Mouse (Mus musculus): ENCODE results near the gene Gm6583. TPM values are rescaled to one million over a fixed set of nuclear protein-coding genes. Genes with fewer than 3 reads are reported as not detected.

Gm6583 gene
- polyA plus RNA-seq, 1 experiment: not detected

DNA sequence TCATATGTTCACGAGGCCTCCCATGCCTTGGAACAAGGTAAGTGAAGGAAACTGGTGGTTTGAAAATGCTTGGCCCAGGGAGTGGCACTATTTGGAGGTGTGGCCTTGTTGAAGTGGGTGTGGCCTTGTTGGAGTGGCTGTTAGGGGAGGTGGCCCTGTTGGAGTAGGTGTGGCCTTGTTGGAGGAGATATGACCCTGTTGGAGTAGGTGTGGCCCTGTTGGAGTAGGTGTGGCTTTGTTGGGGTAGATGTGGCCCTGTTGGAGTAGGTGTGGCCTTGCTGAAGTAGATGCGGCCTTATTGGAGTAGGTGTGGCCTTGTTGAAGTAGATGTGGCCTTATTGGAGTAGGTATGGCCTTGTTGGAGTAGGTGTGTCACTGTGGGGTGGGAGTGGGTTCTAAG is 30.1 kb upstream of the Gm6583 start:
- no peak overlapping the region for H3K4me3 ChIP-seq (ENCODE audit: insufficient read depth, low read length)
- no peak for TF ChIP-seq CTCF (IDR thresholded peaks at IDR 0.05; ENCODE audit: borderline replicate concordance, insufficient read depth, low read length)
- no peak for TF ChIP-seq POLR2A (IDR thresholded peaks at IDR 0.05; ENCODE audit: low read depth, low read length)
- no peaks in the 10 kb centered on the region for H3K4me1 ChIP-seq (ENCODE audit: control insufficient read depth, insufficient read depth, low read length)
- H3K27ac ChIP-seq (ENCODE audit: insufficient read depth, low read length): no peak overlapping the region

DNA sequence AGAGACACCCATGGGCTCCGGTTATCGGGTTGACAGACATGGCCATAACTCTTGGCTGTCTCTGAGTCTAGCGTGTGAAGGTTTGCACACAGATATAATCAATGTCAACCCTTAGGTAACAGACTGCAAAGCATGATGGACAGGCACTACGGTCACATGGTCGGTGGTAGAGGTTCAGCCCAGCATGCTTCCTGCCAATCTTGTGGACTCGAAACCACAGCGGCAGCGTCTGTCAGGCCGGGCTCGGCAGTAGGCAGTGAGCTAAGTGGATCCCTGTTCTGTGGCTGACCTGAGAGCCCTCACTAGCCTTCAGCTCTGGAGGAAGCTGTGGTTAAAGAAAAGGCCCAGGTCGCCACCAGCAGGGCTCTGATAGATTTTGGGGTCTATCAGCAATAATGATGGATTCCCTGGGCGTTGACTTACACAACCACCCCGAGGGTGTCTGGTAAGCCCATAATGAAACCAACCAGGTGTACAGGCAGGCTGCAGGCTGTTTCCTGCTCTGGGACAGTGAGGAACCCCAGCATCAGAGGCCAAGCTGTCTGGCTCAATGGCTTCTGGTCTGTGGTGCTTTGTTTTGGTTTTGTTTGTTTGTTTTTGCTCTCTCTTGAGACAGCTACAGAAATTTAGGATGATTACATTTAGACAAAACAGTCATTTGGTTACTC is 29.1 kb upstream of the Gm6583 start:
- no peaks in the 10 kb centered on the region for H3K4me1 ChIP-seq (ENCODE audit: control insufficient read depth, insufficient read depth, low read length)
- H3K27ac ChIP-seq (ENCODE audit: insufficient read depth, low read length): no peak overlapping the region
- no peak for TF ChIP-seq CTCF (IDR thresholded peaks at IDR 0.05; ENCODE audit: borderline replicate concordance, insufficient read depth, low read length)
- no peak for TF ChIP-seq POLR2A (IDR thresholded peaks at IDR 0.05; ENCODE audit: low read depth, low read length)
- H3K4me3 ChIP-seq (ENCODE audit: insufficient read depth, low read length): no peak overlapping the region

DNA sequence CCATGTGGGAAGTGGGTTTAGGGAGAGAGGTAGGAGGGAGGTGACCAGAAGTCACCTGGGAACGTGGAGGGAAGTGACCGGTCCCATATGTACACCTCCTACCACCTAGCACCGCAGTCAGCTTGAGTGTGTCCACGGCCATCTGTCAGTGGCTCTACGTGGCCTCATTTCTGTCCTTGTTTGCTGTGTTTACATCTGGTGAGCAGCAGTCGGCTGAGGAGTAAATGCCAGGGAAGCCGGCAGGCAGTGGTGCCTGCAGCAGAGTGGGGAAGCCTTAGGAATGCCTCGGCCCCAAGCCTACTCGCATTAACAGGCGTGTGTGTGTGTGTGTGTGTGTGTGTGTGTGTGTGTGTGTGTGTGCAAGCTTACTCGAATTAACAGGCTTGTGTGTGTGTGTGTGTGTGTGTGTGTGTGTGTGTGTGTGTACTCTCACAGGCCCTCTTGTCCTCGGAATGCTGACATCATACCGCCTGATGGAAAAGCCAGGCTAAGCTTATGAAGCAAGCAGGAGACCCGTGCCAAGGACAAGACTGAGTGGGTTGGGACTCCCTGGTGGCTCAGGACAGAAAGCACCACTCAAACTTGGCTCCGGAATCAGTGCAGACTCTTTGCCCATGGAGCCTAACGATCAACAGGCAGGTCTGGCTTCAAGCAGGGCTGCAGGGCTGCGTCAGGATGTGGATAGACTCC is 27.0 kb upstream of the Gm6583 start:
- no peak overlapping the region for H3K4me3 ChIP-seq (ENCODE audit: insufficient read depth, low read length)
- no peak overlapping the region for H3K27ac ChIP-seq (ENCODE audit: insufficient read depth, low read length)

DNA sequence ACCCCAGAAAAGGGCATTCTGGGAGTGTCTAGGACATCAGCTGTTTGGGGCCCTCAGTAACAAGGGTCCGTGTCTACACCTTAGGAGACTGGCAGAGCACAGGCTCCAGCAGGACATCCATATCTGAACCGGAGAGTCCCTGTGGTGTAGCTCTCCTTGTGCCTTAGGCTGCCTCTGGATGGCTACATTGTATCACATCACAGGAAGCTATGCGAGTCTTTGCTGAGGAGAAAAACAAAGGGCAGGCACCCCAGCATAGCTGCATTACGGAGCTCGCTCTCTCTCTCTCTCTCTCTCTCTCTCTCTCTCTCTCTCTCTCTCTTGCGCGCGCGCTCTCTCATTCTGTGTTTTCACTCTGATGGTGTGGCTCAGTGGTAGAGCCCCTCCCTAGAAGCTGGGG is 26.2 kb upstream of the Gm6583 start:
- Histone ChIP-seq H3K4me1 (ENCODE audit: control insufficient read depth, insufficient read depth, low read length) (no peaks in the 10 kb centered on the region), H3K4me3 (ENCODE audit: insufficient read depth, low read length) (no peak overlapping the region), H3K27ac (ENCODE audit: insufficient read depth, low read length) (no peak overlapping the region)
- no peak for TF ChIP-seq CTCF (IDR thresholded peaks at IDR 0.05; ENCODE audit: borderline replicate concordance, insufficient read depth, low read length)
- no peak for TF ChIP-seq POLR2A (IDR thresholded peaks at IDR 0.05; ENCODE audit: low read depth, low read length)

More for the DNA sequence above, 27.0 kb upstream of the Gm6583 start:
- TF ChIP-seq CTCF (IDR thresholded peaks at IDR 0.05; ENCODE audit: borderline replicate concordance, insufficient read depth, low read length): no peak
- TF ChIP-seq POLR2A (IDR thresholded peaks at IDR 0.05; ENCODE audit: low read depth, low read length): no peak
- no peaks in the 10 kb centered on the region for H3K4me1 ChIP-seq (ENCODE audit: control insufficient read depth, insufficient read depth, low read length)

DNA sequence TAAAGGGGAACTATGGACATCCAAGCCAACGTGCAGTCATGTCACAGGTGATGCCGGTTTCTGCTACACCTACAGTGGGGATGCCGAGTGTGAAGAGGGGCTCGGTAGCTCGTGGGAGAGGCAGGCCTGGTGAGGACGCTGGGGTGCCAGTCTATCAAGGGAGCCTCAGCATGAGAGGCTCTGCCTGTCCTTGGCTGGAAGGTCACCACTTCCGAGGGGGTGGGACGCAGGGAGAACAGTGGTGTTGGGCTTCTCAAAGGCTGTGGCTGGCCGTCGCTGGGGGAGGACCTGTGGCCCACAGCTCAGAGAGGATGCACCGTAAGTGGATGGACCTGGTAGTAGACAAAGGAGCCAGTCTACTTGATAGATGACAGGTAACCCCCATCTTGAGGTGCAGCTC is 25.3 kb upstream of the Gm6583 start:
- no peak for TF ChIP-seq CTCF (IDR thresholded peaks at IDR 0.05; ENCODE audit: borderline replicate concordance, insufficient read depth, low read length)
- no peak for TF ChIP-seq POLR2A (IDR thresholded peaks at IDR 0.05; ENCODE audit: low read depth, low read length)
- Histone ChIP-seq H3K4me3 (ENCODE audit: insufficient read depth, low read length) (no peak overlapping the region), H3K27ac (ENCODE audit: insufficient read depth, low read length) (no peak overlapping the region), H3K4me1 (ENCODE audit: control insufficient read depth, insufficient read depth, low read length) (no peaks in the 10 kb centered on the region)

DNA sequence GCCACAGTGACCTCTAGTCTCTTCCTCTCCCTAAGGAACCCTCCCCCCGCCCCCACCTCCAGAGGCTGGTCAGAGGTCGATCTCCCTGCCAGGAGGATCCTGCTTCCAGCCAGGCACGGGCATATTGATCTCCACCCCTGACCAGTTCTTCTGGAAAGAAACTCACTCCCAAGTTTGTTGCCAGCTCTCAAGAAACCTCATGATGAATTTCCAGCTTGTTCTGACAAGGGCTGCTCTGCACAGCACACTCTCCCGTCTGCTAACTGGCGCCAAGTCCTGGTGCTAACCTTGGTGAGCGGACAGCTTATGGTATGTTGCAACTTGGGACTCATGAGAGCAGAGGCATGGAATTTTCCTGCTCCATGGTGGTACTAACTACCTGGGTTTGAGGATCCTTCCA is 22.9 kb upstream of the Gm6583 start:
- TF ChIP-seq POLR2A (IDR thresholded peaks at IDR 0.05; ENCODE audit: low read depth, low read length) (no peak), CTCF (IDR thresholded peaks at IDR 0.05; ENCODE audit: borderline replicate concordance, insufficient read depth, low read length) (no peak)
- Histone ChIP-seq H3K4me1 (ENCODE audit: control insufficient read depth, insufficient read depth, low read length) (no peaks in the 10 kb centered on the region), H3K4me3 (ENCODE audit: insufficient read depth, low read length) (no peak overlapping the region), H3K27ac (ENCODE audit: insufficient read depth, low read length) (no peak overlapping the region)

DNA sequence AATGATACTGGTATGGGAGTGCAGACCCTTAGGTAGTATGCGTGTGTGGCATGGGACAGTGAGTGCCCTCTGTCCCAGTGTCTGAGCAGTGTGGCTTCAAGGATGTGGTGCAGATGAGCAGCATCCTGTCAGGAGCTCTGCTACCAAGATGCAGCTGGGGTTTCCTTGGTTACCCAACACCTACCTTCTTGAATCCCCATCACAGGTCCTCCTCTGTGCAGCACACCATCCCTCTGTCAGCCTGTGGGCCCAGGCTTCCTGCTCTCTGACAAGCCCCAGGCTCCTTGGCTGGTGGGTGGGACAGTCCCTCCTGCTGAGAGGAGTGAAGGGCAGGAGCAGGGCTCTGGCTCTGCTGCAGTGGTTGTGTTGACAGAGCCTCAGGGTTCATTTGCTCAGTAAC is 21.5 kb upstream of the Gm6583 start:
- Histone ChIP-seq H3K27ac (ENCODE audit: insufficient read depth, low read length) (no peak overlapping the region), H3K4me1 (ENCODE audit: control insufficient read depth, insufficient read depth, low read length) (no peaks in the 10 kb centered on the region), H3K4me3 (ENCODE audit: insufficient read depth, low read length) (no peak overlapping the region)
- TF ChIP-seq CTCF (IDR thresholded peaks at IDR 0.05; ENCODE audit: borderline replicate concordance, insufficient read depth, low read length) (no peak), POLR2A (IDR thresholded peaks at IDR 0.05; ENCODE audit: low read depth, low read length) (no peak)

DNA sequence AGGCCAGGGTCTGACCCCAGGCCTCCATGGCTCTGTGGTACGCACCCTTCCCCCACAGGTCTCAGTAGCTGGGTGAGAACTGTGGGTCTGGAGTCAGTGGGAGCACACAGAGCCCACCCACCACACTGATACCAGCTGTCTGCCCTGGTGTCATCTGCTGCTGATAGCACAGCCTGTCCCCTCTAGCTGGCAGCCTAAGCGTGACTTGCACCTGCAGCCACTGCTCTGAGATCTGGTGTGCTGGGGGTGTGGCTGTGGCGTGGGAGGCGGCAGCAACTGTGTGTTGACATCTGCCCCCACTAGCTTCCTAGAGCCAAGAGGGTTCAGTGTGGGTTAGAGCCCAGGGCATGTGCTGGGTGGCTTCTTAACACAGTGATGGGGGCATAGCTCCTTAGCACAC is 20.3 kb upstream of the Gm6583 start:
- TF ChIP-seq POLR2A (IDR thresholded peaks at IDR 0.05; ENCODE audit: low read depth, low read length) (no peak), CTCF (IDR thresholded peaks at IDR 0.05; ENCODE audit: borderline replicate concordance, insufficient read depth, low read length) (no peak)
- H3K27ac ChIP-seq (ENCODE audit: insufficient read depth, low read length): no peak overlapping the region
- H3K4me3 ChIP-seq (ENCODE audit: insufficient read depth, low read length): no peak overlapping the region
- no peaks in the 10 kb centered on the region for H3K4me1 ChIP-seq (ENCODE audit: control insufficient read depth, insufficient read depth, low read length)

DNA sequence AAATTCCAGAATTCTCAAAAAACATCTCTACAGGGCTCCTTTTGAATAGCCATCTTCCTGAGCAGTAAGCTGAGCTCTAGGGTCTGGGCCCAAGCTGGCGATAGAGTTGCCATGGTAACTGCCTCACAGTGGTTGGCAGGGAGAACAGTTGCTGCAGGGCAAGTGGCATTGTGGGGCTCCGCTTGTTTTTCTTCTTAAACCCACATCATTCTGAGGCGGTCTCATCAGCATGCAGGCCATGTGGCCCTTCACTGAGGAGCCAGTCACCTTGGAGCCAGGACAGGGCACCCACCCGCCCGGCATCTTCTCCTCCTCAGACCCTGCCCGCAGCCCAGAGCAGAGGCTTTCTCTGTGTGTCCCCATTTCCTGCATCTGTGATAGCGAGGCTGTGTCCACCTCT is 16.1 kb upstream of the Gm6583 start:
- H3K4me1 ChIP-seq (ENCODE audit: control insufficient read depth, insufficient read depth, low read length): no peaks in the 10 kb centered on the region
- H3K27ac ChIP-seq (ENCODE audit: insufficient read depth, low read length): no peak overlapping the region
- no peak overlapping the region for H3K4me3 ChIP-seq (ENCODE audit: insufficient read depth, low read length)
- TF ChIP-seq POLR2A (IDR thresholded peaks at IDR 0.05; ENCODE audit: low read depth, low read length) (no peak), CTCF (IDR thresholded peaks at IDR 0.05; ENCODE audit: borderline replicate concordance, insufficient read depth, low read length) (no peak)

DNA sequence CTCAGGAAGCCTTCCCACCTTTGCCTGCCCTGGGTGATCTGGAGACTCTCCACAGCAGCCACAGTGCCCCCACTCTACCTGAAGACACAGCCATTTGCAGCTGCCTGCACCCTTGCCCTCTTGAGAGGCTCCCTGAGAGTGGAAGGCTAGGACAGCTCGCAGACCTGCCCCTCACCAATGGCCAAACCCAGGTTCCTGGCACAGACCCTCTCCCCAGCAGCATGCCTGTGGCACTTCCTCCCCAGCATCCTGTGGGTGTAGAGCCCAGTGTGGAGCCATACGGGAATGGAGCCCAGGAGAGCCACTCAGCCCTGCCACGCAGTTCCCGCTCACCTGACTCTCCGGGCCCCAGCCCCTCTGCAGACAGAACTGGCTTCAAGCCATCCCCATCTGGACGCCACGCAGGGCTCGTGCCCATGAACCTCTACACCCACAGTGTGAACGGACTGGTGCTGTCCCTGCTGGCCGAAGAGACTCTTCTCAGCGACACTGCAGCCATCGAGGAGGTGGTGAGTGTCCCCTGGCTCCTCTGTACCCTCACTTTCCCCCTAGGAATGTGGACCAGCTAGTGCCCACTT is 14.5 kb upstream of the Gm6583 start:
- TF ChIP-seq CTCF (IDR thresholded peaks at IDR 0.05; ENCODE audit: borderline replicate concordance, insufficient read depth, low read length) (no peak), POLR2A (IDR thresholded peaks at IDR 0.05; ENCODE audit: low read depth, low read length) (no peak)
- Histone ChIP-seq H3K27ac (ENCODE audit: insufficient read depth, low read length) (no peak overlapping the region), H3K4me3 (ENCODE audit: insufficient read depth, low read length) (no peak overlapping the region), H3K4me1 (ENCODE audit: control insufficient read depth, insufficient read depth, low read length) (no peaks in the 10 kb centered on the region)

Measured in embryonic fibroblast, embryonic 13.5 days (primary cell).